Mouse (Mus musculus): Measurements from ENCODE around the gene Usp7. TPM values are rescaled to one million over a fixed set of nuclear protein-coding genes. Genes with fewer than 3 reads are reported as not detected.

Gene Usp7
- total and polyA plus RNA-seq, 3 experiments: 94.2 to 425 (median 101) TPM

GRCm38 (mm10) chr16:8667261-8667660 is 124.8 kb downstream of the Usp7 start:
- Histone ChIP-seq H3K9ac (ENCODE audit: control insufficient read depth, low read depth, low read length, poor library complexity, severe bottlenecking) (peak overlapping the region; percentile 23), H3K4me1 (ENCODE audit: control insufficient read depth in 1 of 2, insufficient read depth in 2 of 2, low read length in 2 of 2) (peaks cover 6 to 22% of the 10 kb centered on the region in 2 experiments), H3K79me2 (ENCODE audit: control insufficient read depth, insufficient read depth, low read length, poor library complexity) (no peaks in the 10 kb centered on the region; the same call in none of the 2 replicates), H3K4me3 (ENCODE audit: control insufficient read depth in 1 of 2, insufficient read depth in 1 of 2, low read depth in 2 of 2, low read length in 2 of 2) (no peak overlapping the region), H3K9me3 (replicated peaks; ENCODE audit: insufficient read depth, low read length) (no peaks in the 10 kb centered on the region), H3K27me3 (ENCODE audit: control insufficient read depth in 1 of 2, insufficient read depth in 2 of 2, low read length in 2 of 2) (no peaks in the 10 kb centered on the region), H3K27ac (ENCODE audit: control insufficient read depth, low read depth, low read length) (peak overlapping the region; percentile 52), H3K36me3 (ENCODE audit: control insufficient read depth in 1 of 2, insufficient read depth in 2 of 2, low read length in 2 of 2) (peaks cover 0 to 10% of the 10 kb centered on the region in 2 experiments; a peak in 3 of 4 replicates)
- TF ChIP-seq HCFC1 (IDR thresholded peaks at IDR 0.05; ENCODE audit: low read depth, low read length) (no peak), SMC3 (IDR thresholded peaks at IDR 0.05; ENCODE audit: low read depth, low read length) (no peak), KAT2A (conservative IDR thresholded peaks at IDR 0.05; ENCODE audit: low read depth, low read length) (no peak), MAX (IDR thresholded peaks at IDR 0.05; ENCODE audit: low read length) (no peak), ZNF384 (IDR thresholded peaks at IDR 0.05; ENCODE audit: low read depth, low read length) (no peak), ELF1 (IDR thresholded peaks at IDR 0.05; ENCODE audit: low read depth, low read length) (no peak), CTCF (IDR thresholded peaks at IDR 0.05 in 2 of 3, conservative IDR thresholded peaks at IDR 0.05 in 1 of 3; ENCODE audit: control insufficient read depth in 1 of 3, insufficient read depth in 1 of 3, low read depth in 2 of 3, low read length in 3 of 3, poor library complexity in 1 of 3, severe bottlenecking in 1 of 3) (no peak), POLR2AphosphoS2 (IDR thresholded peaks at IDR 0.05; ENCODE audit: low read length) (no peak), MYC (IDR thresholded peaks at IDR 0.05; ENCODE audit: low read depth, low read length) (no peak), USF1 (IDR thresholded peaks at IDR 0.05; ENCODE audit: low read depth, low read length) (no peak), GATA1 (IDR thresholded peaks at IDR 0.05; ENCODE audit: low read depth, low read length) (no peak), NELFE (IDR thresholded peaks at IDR 0.05; ENCODE audit: low read depth, low read length) (no peak), ZKSCAN1 (IDR thresholded peaks at IDR 0.05; ENCODE audit: low read depth, low read length) (no peak)
- no peak for DNase-seq (ENCODE audit: low read depth, low spot score)

- Histone ChIP-seq H3K79me2 (ENCODE audit: control insufficient read depth, insufficient read depth, low read length, poor library complexity) (no peaks in the 10 kb centered on the region; the same call in 1 of the 2 replicates), H3K4me3 (ENCODE audit: control insufficient read depth in 1 of 2, insufficient read depth in 1 of 2, low read depth in 2 of 2, low read length in 2 of 2) (no peak overlapping the region), H3K4me1 (ENCODE audit: control insufficient read depth in 1 of 2, insufficient read depth in 2 of 2, low read length in 2 of 2) (peaks cover 6 to 22% of the 10 kb centered on the region in 2 experiments), H3K36me3 (ENCODE audit: control insufficient read depth in 1 of 2, insufficient read depth in 2 of 2, low read length in 2 of 2) (peaks cover 0 to 10% of the 10 kb centered on the region in 2 experiments; a peak in 3 of 4 replicates), H3K9me3 (replicated peaks; ENCODE audit: insufficient read depth, low read length) (no peaks in the 10 kb centered on the region), H3K27me3 (ENCODE audit: control insufficient read depth in 1 of 2, insufficient read depth in 2 of 2, low read length in 2 of 2) (no peaks in the 10 kb centered on the region), H3K9ac (ENCODE audit: control insufficient read depth, low read depth, low read length, poor library complexity, severe bottlenecking) (no peak overlapping the region), H3K27ac (ENCODE audit: control insufficient read depth, low read depth, low read length) (no peak overlapping the region)
- 0 out of 2 replicates have a peak, but pooled peaks have one; percentile 7 for TF ChIP-seq JUND (IDR thresholded peaks at IDR 0.05; ENCODE audit: low read depth, low read length)
- TF ChIP-seq SMC3 (IDR thresholded peaks at IDR 0.05; ENCODE audit: low read depth, low read length): no peak
- TF ChIP-seq ETS1 (IDR thresholded peaks at IDR 0.05; ENCODE audit: low read depth, low read length): peak; percentile 78
- peak; percentile 26 for TF ChIP-seq CHD2 (IDR thresholded peaks at IDR 0.05; ENCODE audit: low read length)
- peak in 1 of 2 experiments; percentile 60; a peak in 2 of 4 replicates for TF ChIP-seq EP300 (IDR thresholded peaks at IDR 0.05; ENCODE audit: low read depth in 1 of 2, low read length in 2 of 2)
- peak; percentile 82 for DNase-seq (ENCODE audit: low read depth, low spot score)
Observed at GRCm38 (mm10) chr16:8666452-8666851, 125.7 kb downstream of the Usp7 start.

Measured in MEL (cell line).